Mouse (Mus musculus): ENCODE measurements around the gene Otud4.
A peak's percentile ranks its signal among the peaks of the same experiment; 100 is the strongest.
"Not testable (repeated sequence)": the region's sequence is repeated elsewhere in the genome, so short reads cannot be mapped to it uniquely, and the experiment has no call there.

Otud4 gene

DNA sequence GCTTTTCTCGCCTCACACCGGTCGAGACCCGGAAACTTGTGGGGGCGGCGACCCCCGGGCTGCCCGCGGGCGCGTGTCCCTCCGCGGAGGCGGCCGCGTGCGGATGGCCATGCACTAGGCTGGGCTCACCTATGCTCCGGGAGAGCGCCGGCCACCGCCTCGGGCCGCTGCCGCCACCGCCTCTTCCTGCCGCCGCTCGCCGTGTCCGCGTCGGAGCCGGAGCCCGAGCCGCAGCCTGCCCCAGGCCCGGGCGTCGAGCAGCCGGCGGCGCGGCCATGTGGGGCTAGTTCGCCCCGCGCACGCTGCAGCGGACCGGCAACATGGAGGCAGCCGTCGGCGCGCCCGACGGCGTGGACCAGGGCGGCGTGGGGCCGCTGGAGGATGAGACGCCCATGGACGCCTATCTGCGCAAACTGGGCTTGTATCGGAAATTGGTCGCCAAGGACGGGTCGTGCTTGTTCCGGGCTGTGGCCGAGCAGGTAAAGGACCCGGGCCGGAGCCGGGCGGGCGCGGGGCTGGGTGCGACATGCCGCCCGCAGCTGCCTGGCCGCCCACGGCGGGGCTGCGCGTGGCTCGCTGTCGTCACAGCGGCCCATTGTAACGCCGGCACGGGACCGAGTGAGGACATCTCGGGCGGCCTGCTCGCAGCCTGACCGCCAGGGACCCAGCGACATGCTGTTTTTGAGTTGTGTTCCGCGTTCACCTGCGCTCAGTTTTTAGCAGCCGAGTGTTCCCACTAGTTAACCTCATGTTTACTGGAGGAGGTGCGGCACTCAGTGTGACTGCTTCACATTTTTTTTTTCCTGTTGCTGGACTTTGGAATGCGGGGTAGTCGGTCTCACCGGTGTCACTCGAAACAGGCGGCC is at the start of gene Otud4:
TSS of gene Otud4 (plus strand) at position 33 of the 866 bp plus-strand sequence.
- DNase-seq (ENCODE audit: low spot score in 2 of 2) = peak; percentile 48 to 51

- no peak for DNase-seq (ENCODE audit: low spot score in 2 of 2)
Measured at GRCm38 (mm10) chr8:79600962-79601361, 38.5 kb upstream of the Otud4 start.

DNA sequence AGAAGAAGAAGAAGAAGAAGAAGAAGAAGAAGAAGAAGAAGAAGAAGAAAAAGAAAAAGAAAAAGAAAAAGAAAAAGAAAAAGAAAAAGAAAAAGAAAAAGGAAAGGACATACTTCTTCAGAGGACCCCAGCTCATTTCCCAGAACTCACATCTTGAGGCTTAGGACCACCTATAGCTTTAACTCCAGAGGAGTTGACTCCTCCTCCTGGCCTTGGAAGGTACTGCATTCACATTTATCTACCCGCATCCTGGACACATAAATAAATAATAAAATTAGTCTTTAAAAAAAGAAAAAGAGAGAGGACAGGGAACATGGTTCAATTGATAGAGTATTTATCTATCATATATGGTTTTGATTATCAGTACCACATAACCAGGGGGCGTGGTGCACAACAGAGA is 36.2 kb upstream of the Otud4 start:
- not testable (repeated sequence) for DNase-seq (ENCODE audit: low spot score in 2 of 2)

- DNase-seq (ENCODE audit: low spot score in 2 of 2) = peak in 1 of 2 experiments; percentile 11
Measured at GRCm38 (mm10) chr8:79606225-79606624, 33.2 kb upstream of the Otud4 start.

DNA sequence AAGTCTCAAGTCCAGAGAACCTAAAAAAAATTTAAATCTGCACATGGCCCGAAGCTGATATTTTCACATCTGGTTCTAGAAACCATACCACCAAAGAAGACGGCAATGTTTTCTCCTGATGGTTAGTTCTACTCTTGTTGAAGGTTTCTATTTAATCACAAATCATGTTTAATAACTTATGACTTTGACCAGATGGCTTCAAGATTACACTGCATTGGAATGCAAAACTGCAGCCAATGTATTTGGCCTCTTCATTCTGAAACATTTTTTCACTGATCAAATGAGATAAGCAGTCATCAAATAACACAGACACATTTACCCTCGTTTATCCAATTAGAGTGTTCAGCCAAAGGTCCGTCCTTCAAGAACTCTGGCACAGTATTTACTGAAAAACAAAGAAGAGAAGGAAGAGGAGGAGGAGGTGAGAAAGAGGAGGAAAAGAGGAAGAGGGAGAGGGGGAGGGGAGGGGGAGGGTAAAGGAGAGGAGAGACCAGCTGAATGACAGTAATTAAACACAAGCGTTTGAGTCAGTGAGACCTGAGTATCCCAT is 32.6 kb upstream of the Otud4 start:
- DNase-seq (ENCODE audit: low spot score in 2 of 2) = no peak

DNA sequence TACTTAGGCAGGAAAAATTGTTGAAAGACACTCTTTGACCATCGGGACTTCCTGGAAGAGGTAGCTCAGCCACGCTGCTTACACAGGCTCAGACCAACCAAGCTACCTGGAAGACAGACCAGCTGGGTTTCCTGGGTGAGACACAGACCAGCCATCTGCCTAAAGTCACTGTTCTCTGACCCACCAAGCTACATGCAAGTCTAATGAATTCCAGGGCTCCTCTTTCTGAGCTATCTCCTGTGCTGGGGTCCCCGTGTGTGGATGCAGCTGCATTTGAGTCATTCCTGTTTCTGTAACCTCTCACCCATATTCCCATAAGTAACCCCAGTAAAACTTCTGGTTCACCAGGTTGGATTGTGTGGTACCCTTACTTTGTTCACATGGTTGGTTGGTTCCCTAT is 30.7 kb upstream of the Otud4 start:
- DNase-seq (ENCODE audit: low spot score in 2 of 2) = no peak

DNA sequence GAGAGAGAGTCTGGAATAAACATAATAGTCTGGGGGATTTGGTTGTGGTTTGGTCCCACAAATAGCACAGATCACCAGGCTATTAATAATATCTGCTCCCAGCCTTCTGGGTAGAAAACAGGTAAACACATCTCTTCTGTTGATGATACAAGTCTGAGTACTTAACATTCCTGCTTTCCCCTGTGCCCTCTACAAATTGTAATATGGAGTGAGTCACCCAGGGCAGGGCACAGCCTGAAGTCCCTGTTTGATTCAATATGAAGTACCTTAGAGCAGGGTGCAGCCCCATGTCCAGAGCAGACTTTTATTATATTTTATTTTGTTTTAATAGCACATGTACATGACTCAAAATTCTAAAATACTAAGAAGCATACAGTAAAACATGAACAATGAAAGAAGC is 29.1 kb upstream of the Otud4 start:
- DNase-seq (ENCODE audit: low spot score in 2 of 2) = no peak

- no peak for DNase-seq (ENCODE audit: low spot score in 2 of 2)
Measured at GRCm38 (mm10) chr8:79612298-79612697, 27.1 kb upstream of the Otud4 start.

GRCm38 (mm10) chr8:79612965-79613364 is 26.5 kb upstream of the Otud4 start:
- DNase-seq (ENCODE audit: low spot score in 2 of 2) = peak in 1 of 2 experiments; percentile 41

DNA sequence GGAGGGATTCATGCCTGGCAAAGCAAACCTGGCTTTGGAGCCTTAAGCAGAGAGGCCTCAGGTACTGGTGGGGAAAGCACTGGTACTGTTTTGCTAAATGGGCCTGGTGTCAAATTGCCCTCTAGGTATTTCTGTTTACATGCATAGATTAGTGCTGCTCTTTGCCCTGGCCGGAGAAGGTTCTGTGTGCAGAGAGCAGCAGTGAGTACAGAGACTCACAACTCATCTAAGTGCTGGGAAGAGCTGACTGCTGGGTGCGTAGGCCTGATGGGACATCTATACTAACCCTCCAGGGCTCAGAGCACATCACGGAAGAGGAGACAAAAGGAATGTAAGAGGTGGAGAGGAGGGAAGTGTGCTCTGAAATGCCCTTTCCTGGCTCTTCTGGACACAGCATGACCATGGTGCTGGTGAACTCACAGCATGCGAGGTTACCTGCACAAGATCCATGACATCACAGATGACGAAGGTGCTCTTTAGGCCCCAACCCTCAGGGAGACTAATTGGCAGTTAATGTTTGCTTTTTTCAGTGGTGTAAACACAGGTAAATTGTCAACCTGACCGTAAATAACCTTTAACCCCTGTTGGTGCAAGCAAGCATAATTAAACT is 23.6 kb upstream of the Otud4 start:
- no peak for DNase-seq (ENCODE audit: low spot score in 2 of 2)

DNA sequence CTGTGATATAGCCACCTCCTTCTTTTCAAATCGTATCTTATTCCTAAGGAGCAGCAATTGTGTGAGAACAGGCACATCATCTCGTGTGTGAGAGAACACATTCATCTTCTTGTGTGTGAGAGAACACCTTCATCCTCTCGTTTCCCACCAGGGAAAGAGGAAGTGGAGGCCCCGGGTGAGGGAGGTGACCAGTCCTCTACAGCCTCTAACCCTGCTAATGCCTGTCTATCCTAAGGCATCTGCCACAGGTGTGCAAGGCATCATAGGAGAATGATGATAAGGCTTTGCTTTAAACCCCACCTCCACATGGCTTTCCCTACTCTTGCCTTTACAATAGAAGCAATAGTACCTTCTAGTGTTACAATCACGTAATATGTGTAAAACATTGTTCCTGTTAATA is 20.5 kb upstream of the Otud4 start:
- no peak for DNase-seq (ENCODE audit: low spot score in 2 of 2)

- DNase-seq (ENCODE audit: low spot score in 2 of 2) = no peak
Measured at GRCm38 (mm10) chr8:79619353-79619752, 20.1 kb upstream of the Otud4 start.

- DNase-seq (ENCODE audit: low spot score in 2 of 2) = no peak
Measured at GRCm38 (mm10) chr8:79620000-79620399, 19.4 kb upstream of the Otud4 start.

- DNase-seq (ENCODE audit: low spot score in 2 of 2) = no peak
Measured at GRCm38 (mm10) chr8:79620489-79621276, 18.7 kb upstream of the Otud4 start.

DNA sequence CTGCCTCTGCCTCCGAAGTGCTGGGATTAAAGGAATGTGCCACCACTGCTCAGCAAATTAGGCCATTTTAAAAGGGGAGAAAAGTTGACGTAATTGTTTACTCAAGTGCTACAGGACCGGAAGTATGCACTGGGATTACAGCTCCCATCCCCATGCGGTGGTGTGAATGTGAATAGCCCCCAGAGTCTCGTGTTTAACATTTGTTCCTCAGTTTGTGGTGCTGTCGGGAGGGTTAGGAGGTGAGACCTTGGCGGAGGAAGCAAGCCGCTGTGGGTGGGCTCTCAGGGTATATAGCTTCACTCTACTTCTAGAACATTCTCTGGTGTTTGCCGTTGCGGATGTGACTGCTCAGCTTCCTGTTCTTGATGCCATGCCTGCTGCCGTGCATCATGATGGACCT is 17.1 kb upstream of the Otud4 start:
- DNase-seq (ENCODE audit: low spot score in 2 of 2) = no peak

DNA sequence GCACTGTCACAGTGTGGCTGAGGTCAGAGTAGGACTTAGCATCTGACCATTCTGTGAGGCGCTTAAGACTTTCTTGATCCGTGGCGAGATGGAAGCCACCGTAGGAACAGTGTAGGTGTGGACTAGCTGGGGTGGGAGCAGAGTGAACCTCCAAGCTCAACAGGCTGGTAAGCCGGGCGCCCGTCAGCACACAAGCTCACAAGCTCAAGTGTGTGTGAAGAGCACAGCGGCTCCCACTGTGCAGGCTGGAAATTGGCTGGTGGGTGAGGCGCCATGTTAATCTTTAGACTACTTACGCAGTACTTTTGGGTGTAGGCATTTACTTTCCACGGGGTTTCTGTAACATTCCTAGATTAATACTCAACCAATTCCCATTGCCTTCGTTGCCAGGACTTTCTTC is 16.1 kb upstream of the Otud4 start:
- DNase-seq (ENCODE audit: low spot score in 2 of 2) = no peak

DNA sequence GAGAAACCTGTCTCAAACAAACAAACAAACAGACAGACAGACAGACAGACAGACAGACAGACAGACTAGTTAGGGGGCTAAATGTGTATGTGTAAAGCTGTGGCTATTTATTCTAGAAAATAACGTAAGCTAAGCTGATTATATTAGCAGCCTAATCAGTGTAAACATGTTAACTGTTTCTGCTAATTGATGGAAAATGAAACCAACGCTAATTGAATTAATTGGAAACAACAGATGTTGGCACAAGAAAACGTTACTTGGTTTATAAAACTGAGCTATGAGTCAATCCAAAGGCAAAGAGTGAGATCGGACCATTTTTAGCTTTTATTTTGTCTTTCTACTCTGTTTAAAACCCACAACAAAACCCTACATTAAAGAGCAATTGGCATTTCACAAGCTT is 15.0 kb upstream of the Otud4 start:
- no peak for DNase-seq (ENCODE audit: low spot score in 2 of 2)

DNA sequence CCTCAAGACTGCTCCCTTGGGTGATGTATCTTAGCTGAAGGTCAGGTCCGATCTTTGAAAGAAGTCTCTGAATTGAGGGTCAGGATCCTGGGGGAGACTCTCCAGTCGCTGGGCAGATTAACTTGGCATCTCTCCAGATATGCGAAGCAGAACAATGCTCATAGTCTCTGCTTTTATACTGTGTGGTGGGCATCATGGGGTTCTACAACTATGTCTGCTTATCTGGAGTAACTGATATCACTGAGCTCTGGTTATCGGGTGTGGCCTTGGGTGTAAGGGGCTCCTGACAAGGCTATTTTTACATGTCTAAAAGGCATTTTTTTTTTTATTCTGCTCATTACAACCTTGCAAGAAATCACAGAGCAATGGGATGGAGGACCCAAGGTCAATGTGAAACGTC is 13.2 kb upstream of the Otud4 start:
- no peak for DNase-seq (ENCODE audit: low spot score in 2 of 2)

- no peak for DNase-seq (ENCODE audit: low spot score in 2 of 2)
Measured at GRCm38 (mm10) chr8:79635491-79635890, 3.9 kb upstream of the Otud4 start.

DNA sequence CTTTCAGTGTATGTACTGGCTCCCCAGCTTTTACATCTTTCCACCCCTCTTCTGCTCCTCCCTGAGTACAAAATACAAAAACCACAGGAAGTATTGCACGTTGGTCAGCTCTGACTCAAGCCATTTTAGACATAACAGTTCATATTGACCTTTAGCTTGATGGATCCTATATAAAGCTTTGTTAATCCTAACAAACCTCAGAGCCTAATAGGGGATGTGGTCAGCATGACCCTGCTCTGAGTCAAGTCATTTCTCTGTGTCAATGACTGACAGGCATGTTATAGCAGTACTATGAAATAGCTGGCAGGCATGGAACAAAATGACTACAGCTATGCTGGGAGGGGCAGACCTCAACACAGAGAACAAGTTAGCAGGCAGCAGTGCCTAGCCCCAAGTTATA is 3.3 kb upstream of the Otud4 start:
- no peak for DNase-seq (ENCODE audit: low spot score in 2 of 2)

DNA sequence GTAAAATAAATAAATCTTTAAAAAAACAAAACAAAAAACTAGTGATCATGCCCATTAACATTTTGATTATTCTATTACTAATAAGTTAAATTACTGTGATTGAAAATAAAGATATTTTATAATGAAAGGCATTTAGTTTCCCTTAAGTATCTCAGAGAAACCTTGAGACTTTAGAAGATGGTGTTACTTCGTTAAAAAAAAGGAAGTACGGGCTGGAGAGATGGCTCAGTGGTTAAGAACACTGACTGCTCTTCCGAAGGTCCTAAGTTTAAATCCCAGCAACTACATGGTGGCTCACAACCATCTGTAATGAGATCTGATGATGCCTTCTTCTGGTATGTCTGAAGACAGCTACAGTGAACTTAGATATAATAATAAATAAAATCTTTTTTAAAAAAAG is 2.2 kb upstream of the Otud4 start:
- DNase-seq (ENCODE audit: low spot score in 2 of 2) = no peak

GRCm38 (mm10) chr8:79638001-79638706 is 1.3 kb upstream of the Otud4 start:
- DNase-seq (ENCODE audit: low spot score in 2 of 2) = no peak

Measured in natural killer cell, adult 2 months (primary cell).